Mouse (Mus musculus) lung, postnatal 14 days (tissue): ENCODE results near the gene Itgal.
A peak's percentile ranks its signal among the peaks of the same experiment; 100 is the strongest.
"Not testable (repeated sequence)": the region's sequence is repeated elsewhere in the genome, so short reads cannot be mapped to it uniquely, and the experiment has no call there.

ENCODE experiments used
- DNase-seq: peaks from one replicate; pipeline ENCODE4 v3.0.0; 2021

The Itgal gene

GRCm38 (mm10) chr7:127343351-127344019 lies 47.4 kb downstream of the Itgal start:
- no peak for DNase-seq

GRCm38 (mm10) chr7:127344371-127344770 lies 48.3 kb downstream of the Itgal start:
- no peak for DNase-seq

- DNase-seq, result no peak
Observed at GRCm38 (mm10) chr7:127345092-127345491, 49.0 kb downstream of the Itgal start.

- DNase-seq, result peak; percentile 95
Observed at GRCm38 (mm10) chr7:127345512-127346325, 49.7 kb downstream of the Itgal start, which contains the start of gene Zfp768. Gene Zfp768, minus strand, starts transcription at chr7:127345589.

GRCm38 (mm10) chr7:127346676-127347075 lies 50.6 kb downstream of the Itgal start:
- peak; percentile 64 for DNase-seq

GRCm38 (mm10) chr7:127351230-127352004 lies 55.4 kb downstream of the Itgal start:
- no peak for DNase-seq

GRCm38 (mm10) chr7:127355796-127356195 lies 59.7 kb downstream of the Itgal start:
- DNase-seq, result no peak

GRCm38 (mm10) chr7:127357871-127358270 lies 61.8 kb downstream of the Itgal start:
- no peak for DNase-seq

GRCm38 (mm10) chr7:127358472-127358871 lies 62.4 kb downstream of the Itgal start:
- no peak for DNase-seq

GRCm38 (mm10) chr7:127360265-127360664 lies 64.2 kb downstream of the Itgal start:
- DNase-seq, result no peak

- no peak for DNase-seq
Observed at GRCm38 (mm10) chr7:127361449-127361848, 65.4 kb downstream of the Itgal start.

GRCm38 (mm10) chr7:127362418-127362817 lies 66.4 kb downstream of the Itgal start:
- not testable (repeated sequence) for DNase-seq

- DNase-seq, result peak; percentile 38
Observed at GRCm38 (mm10) chr7:127363475-127363921, 67.4 kb downstream of the Itgal start.

- no peak for DNase-seq
Observed at GRCm38 (mm10) chr7:127364166-127364565, 68.1 kb downstream of the Itgal start.

- no peak for DNase-seq
Observed at GRCm38 (mm10) chr7:127366249-127366648, 70.2 kb downstream of the Itgal start.

- no peak for DNase-seq
Observed at GRCm38 (mm10) chr7:127371213-127371612, 75.2 kb downstream of the Itgal start.

- not testable (repeated sequence) for DNase-seq
Observed at GRCm38 (mm10) chr7:127371870-127372269, 75.8 kb downstream of the Itgal start.

GRCm38 (mm10) chr7:127375271-127376245 lies 79.5 kb downstream of the Itgal start, which contains the start of gene Zfp747:
Gene Zfp747, minus strand, starts transcription at chr7:127376050.
- DNase-seq, result peak; percentile 97

GRCm38 (mm10) chr7:127378310-127378921 lies 82.4 kb downstream of the Itgal start:
- no peak for DNase-seq
